Mouse (Mus musculus): ENCODE measurements at regions not wholly inside any gene's neighbourhood (a gene's known extent, or its start where the extent isn't known, plus 50 kb on each side); places are given as distances from the start of the nearest gene placed in this dataset.
"Not testable (repeated sequence)": the region's sequence is repeated elsewhere in the genome, so short reads cannot be mapped to it uniquely, and the experiment has no call there.

- DNase-seq = peak; percentile 12
Measured at GRCm38 (mm10) chr3:69669541-69669940, 52.2 kb upstream of the Nmd3 start.

GRCm38 (mm10) chr3:69667820-69668219 is 54.0 kb upstream of the Nmd3 start:
- no peak for DNase-seq

GRCm38 (mm10) chr3:69667359-69667758 is 54.4 kb upstream of the Nmd3 start:
- DNase-seq = no peak

DNA sequence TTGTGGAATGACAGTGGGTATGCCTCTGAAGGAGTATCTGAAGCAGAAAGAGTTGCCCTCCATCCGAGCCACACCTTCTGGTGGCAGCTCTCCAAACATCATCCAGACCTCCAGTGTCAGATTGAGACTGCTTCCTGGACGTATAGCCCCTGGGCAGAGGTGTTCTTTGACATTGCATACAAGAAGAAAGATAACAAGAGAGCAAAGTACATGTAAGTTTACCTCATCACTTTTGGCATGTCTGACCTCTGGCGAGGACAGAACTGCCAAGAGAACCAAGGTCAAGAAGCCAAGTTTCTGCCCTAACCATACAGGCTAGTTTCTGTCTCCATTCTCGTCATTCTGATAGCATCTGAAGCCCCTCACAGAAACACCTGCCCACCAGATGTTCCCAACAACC is 57.5 kb upstream of the Nmd3 start:
- no peak for DNase-seq

DNA sequence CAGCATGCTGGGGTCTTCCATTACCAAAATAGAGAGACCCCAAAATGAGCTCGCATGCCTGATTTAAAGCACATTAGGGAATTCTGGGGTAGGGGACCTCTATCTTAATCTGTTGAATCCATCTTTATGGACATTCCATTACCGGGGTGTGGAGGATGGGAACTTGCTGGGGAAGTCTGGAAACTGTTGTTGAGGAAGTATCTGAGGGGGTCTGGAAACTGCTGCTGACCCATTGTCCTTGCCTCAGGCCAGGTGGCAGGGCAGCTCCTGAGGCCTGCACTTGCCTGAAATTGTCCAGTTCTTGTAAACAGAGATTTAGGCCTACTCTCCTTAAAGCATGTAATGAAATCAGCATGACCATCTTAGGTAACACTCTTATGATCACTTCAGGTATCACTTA is 59.4 kb upstream of the B3galnt1 start:
- no peak for DNase-seq

- DNase-seq = no peak
Measured at GRCm38 (mm10) chr3:69657570-69657969, 58.8 kb upstream of the B3galnt1 start.

GRCm38 (mm10) chr3:69655651-69656050 is 56.9 kb upstream of the B3galnt1 start:
- not testable (repeated sequence) for DNase-seq

- DNase-seq = peak; percentile 8
Measured at GRCm38 (mm10) chr3:69655001-69655400, 56.2 kb upstream of the B3galnt1 start.

DNA sequence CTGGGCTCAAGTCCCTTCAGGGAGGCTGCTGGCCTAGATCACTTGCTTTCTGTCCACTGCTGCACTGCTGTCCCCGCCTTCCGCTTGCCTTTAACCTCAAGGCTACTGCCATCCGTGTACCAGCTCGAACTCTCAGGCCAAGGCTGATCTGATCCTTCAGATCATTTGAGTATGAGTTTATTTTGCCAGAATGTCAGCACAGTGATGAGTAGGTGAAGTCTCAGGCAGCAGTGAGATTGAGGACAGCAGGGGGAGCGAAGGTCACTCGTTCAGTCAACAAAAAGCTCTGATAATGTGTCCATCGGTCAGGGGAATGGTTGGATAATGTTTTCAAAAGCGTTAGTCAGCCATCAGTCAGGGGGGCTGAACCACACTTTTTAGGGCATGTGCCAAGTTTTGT is 54.6 kb upstream of the B3galnt1 start:
- DNase-seq = not testable (repeated sequence)

- no peak for DNase-seq
Measured at GRCm38 (mm10) chr3:69649561-69649960, 50.8 kb upstream of the B3galnt1 start.
